In genomic region chr11:13584726-13585125, GRCm38 (mm10) we compare ENCODE assay signal across 20 mouse cellular contexts.
DNase-seq lines count a peak whose midpoint lies in the region; ATAC-seq and TF ChIP-seq lines count a peak whose summit lies in the region.
"Had no signal": no experiment of that assay in that cellular context is flagged by ENCODE, and none has a peak within 500 bp of the region (broad histone marks: within the 10 kb centered on the region; RNA-seq: fewer than 3 reads in every experiment).

No protein-coding gene starts in this region.

- intact Hi-C loops in left cerebral cortex, adult 2 months (cut with DNase I), result no loop called here
- intact Hi-C loops in left cerebral cortex, postnatal 4 days (cut with DNase I), result no loop called here

- H3K36me3 ChIP-seq in midbrain, postnatal 0 days (ENCODE audit: insufficient read depth, low read length), result no peaks in the 10 kb centered on the region
- H3K36me3 ChIP-seq: embryonic facial prominence, embryonic 10.5 days; embryonic facial prominence, embryonic 12.5 days; forebrain, embryonic 15.5 days had no signal

- no peaks in the 10 kb centered on the region for H3K9me3 ChIP-seq in midbrain, postnatal 0 days (ENCODE audit: low read length)
- H3K9me3 ChIP-seq: embryonic facial prominence, embryonic 10.5 days; embryonic facial prominence, embryonic 12.5 days; forebrain, embryonic 13.5 days; forebrain, embryonic 15.5 days had no signal

- peak overlapping the region; percentile 51; the same call in 1 of the 2 replicates for H3K27ac ChIP-seq in left cerebral cortex, adult 2 months
- H3K27ac ChIP-seq in midbrain, postnatal 0 days (ENCODE audit: low read depth, low read length), result no peak overlapping the region
- H3K27ac ChIP-seq: embryonic facial prominence, embryonic 10.5 days; embryonic facial prominence, embryonic 12.5 days; forebrain, embryonic 13.5 days; forebrain, embryonic 15.5 days had no signal

- H3K27me3 ChIP-seq in midbrain, postnatal 0 days (ENCODE audit: insufficient read depth, low read length), result no peaks in the 10 kb centered on the region
- H3K27me3 ChIP-seq: embryonic facial prominence, embryonic 12.5 days; forebrain, embryonic 13.5 days; forebrain, embryonic 15.5 days had no signal

- TF ChIP-seq CTCF in left cerebral cortex, adult 2 months (IDR thresholded peaks at IDR 0.05), result no peak
- TF ChIP-seq CTCF in midbrain, postnatal 0 days (IDR thresholded peaks at IDR 0.05), result no peak

- no peak for ATAC-seq in midbrain, postnatal 0 days (ENCODE audit: low FRiP score)
- ATAC-seq: forebrain, embryonic 13.5 days; forebrain, embryonic 15.5 days had no signal

- DNase-seq in frontal cortex, adult 2 months (ENCODE audit: extremely low spot score in 1 of 2, low spot score in 1 of 2), result peak; percentile 11 to 47
- no peak for DNase-seq in frontal cortex, postnatal 10 days (ENCODE audit: low spot score in 2 of 2)
- no peak for DNase-seq in left cerebral cortex, adult 2 months (ENCODE audit: extremely low spot score in 1 of 2, low spot score in 2 of 2)
- no peak for DNase-seq in left cerebral cortex, postnatal 4 days
- DNase-seq in right cerebral cortex, adult 18-20 months, result peak; percentile 10
- DNase-seq in right cerebral cortex, postnatal 25 days, result no peak
- peak; percentile 41 for DNase-seq in telencephalon, adult 2 months (ENCODE audit: low read depth, low spot score)
- DNase-seq in midbrain, postnatal 0 days (ENCODE audit: low spot score), result no peak
- DNase-seq: adrenal gland, adult 2 months; adrenal gland, postnatal 10 days; adrenal gland, postnatal 25 days; cerebellum, adult 11-12 months; cerebellum, adult 2 months; cerebellum, adult 9-10 months; cerebellum, postnatal 10 days; cerebellum, postnatal 25 days had no signal

- H3K9ac ChIP-seq in midbrain, postnatal 0 days (replicated peaks; ENCODE audit: low read length, poor library complexity, severe bottlenecking), result no peak overlapping the region
- H3K9ac ChIP-seq: embryonic facial prominence, embryonic 12.5 days; forebrain, embryonic 13.5 days; forebrain, embryonic 15.5 days had no signal

- H3K4me1 ChIP-seq in midbrain, postnatal 0 days (ENCODE audit: insufficient read depth, low read length), result no peaks in the 10 kb centered on the region
- H3K4me1 ChIP-seq: embryonic facial prominence, embryonic 10.5 days; embryonic facial prominence, embryonic 12.5 days; forebrain, embryonic 13.5 days; forebrain, embryonic 15.5 days had no signal

- no peak overlapping the region for H3K4me3 ChIP-seq in left cerebral cortex, adult 2 months
- H3K4me3 ChIP-seq in midbrain, postnatal 0 days (ENCODE audit: low read depth, low read length), result no peak overlapping the region
- H3K4me3 ChIP-seq: embryonic facial prominence, embryonic 10.5 days; embryonic facial prominence, embryonic 12.5 days; forebrain, embryonic 13.5 days; forebrain, embryonic 15.5 days had no signal

- no peak overlapping the region for H3K4me2 ChIP-seq in midbrain, postnatal 0 days (ENCODE audit: low read depth, low read length, poor library complexity, severe bottlenecking)
- H3K4me2 ChIP-seq: embryonic facial prominence, embryonic 12.5 days; forebrain, embryonic 13.5 days; forebrain, embryonic 15.5 days had no signal

Comparison
In these comparisons a context has a peak if more than half of its experiments do, and no peak if none do; other contexts are left out.
1. DNase-seq: peak in frontal cortex, adult 2 months (2 of 2), right cerebral cortex, adult 18-20 months (single experiment) and telencephalon, adult 2 months (single experiment); none in frontal cortex, postnatal 10 days (0 of 2), left cerebral cortex, adult 2 months (0 of 2), left cerebral cortex, postnatal 4 days (single experiment), right cerebral cortex, postnatal 25 days (single experiment) and midbrain, postnatal 0 days (single experiment).